Mouse (Mus musculus): ENCODE data around the gene Gabbr2.

The Gabbr2 gene

DNA sequence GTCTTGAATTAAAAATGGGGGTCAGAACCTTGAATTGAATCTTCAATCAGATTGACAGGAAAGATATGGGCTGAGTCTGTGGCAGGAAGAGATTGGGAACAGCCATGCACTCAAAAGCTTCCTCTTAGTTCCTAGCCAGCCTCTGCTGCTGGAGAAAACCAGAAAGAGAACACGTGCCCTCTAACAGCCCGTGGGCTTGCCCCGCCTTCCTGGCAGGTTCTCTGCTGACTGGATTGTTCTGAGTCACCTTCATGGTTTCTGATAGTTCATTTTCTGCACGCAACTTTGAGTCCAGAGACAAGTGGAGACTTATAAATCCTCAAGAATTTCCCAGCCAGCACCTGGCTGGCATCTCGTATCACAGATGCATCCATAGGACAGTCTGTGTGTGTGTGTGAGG is 123.5 kb downstream of the Gabbr2 start:
- no peak for DNase-seq (ENCODE audit: extremely low read depth, low read depth, low spot score)

DNA sequence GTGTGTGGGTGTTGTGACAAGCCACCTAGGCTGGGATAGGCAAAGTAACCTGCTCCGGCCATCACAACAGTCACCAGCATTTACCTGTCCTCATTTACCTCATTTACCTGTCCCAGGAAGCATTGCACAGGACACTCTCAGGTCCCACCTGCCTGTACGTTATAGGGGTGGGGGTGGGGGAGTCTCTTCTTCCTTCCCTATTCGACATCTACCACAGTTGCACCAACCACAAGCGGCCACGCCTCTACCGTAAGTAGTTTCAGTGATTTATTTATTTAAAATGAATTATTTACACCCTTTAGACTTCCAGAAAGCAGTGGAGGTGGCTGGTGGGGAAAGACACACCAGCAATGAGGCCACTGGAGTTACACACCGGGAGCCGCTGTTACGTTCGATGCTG is 123.9 kb downstream of the Gabbr2 start:
- no peak for DNase-seq (ENCODE audit: extremely low read depth, low read depth, low spot score)

DNA sequence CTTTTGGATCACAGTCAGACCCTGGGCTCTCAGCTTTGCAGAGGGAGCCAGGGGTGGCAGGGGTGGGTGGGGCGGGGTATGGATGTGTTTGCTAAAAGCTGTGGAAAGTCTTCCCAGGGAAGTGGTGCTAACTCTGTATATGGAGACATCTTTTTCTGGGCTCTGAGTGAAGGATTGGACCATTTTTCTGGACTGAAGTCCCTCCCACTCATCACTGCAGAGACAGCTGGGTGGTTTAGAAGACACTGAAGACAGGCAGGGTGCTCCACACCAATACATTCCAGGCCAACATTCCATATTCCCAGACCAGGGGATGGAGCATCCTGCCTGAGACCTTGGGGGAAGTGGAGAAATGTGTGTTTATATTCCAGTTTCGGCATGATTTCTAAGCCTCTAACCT is 125.6 kb downstream of the Gabbr2 start:
- no peak for DNase-seq (ENCODE audit: extremely low read depth, low read depth, low spot score)

DNA sequence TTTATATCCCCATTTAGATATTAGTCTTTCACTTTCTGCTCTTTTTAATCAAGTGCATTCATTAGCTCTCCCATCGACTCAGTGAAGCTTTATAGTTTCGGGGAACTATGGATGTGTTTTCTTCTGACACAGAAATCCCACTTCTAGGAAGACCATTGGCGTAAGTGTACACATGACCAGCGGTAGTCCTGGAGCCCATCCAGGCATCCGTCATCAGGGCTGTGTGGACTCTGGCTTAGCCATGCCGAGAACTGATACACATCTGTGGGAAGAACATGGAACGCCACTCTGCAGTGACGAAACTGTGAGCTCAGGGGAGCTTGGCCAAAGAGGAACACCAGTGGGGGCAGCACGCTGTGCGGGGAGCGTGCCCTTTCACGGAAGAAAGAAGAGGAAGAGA is 128.0 kb downstream of the Gabbr2 start:
- no peak for DNase-seq (ENCODE audit: extremely low read depth, low read depth, low spot score)

DNA sequence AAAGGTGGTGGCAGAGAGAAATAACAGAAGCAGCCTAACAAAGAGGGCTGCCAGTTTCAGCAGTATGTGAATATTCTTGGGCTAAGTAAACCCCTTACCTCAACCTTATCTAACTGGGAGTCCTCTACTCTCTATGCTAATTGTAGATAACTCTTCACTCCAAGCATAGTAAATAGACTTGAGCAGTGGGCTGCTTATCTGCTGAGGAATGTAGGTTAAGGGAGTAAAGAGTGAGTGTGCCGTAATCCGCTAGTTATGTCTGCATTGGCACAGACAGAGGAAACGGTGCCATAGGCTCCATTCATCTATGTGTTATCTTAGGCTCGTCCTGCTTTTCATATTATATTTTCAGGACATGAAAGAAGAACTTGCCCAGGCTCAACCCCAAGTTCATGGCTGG is 129.0 kb downstream of the Gabbr2 start:
- no peak for DNase-seq (ENCODE audit: extremely low read depth, low read depth, low spot score)

DNA sequence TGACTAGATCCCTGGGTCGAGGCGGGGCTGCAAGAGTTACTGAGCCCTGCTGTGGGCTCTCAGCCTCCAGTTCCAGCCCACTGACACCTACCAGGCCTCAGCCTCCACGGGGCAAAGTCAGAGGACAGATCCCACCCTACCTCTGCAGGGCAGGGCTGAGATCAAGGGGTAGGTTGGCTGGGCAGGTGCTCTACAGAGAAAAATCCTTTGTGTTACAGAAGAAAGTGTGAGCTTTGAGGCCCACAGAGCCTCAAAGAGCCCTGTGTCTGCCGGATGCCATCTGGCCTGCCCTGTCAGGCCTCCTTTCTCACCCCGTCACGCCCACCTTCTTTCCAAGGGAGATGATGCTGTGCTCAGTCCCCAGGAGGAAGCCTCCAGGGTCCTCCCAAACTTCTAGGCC is 131.1 kb downstream of the Gabbr2 start:
- no peak for DNase-seq (ENCODE audit: extremely low read depth, low read depth, low spot score)

DNA sequence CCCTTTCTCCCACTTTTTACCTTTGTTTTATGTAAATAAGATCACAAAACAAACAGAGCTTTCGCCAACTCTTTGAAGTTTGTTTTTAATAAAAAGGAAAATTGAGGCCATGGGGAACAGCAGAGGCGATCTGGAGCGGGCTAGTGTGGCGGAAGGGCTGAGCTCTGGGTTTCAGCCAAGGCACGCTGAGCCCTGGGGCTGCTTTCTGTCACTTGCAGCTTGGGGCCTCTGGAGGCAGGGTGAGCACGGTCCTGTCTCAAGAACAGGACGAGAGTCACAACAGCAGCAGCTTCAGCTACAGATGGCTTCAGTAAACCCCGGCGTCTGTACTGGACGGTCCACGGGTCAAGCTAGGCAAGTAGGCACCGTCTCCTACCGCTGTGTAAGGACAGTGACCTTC is 132.8 kb downstream of the Gabbr2 start:
- DNase-seq (ENCODE audit: extremely low read depth, low read depth, low spot score), result no peak

DNA sequence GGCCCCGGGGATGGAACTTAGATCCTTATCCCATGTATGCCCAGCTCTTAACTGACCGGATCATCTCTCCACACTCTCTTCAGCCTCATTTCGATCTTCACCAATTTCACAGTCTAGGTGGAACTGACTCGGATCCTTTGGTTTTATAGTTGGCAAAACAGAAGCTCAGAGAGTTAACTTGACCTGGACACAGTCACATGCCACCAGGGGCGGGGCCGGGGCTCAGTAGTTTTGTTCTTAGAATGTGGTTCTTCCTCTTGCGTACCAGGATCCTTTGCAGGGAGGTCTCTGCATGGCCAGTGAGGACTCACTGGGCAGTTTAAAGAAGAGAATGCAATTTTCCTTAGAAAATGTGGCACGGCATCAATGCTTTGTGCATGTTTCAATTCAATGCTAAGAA is 135.5 kb downstream of the Gabbr2 start:
- DNase-seq (ENCODE audit: extremely low read depth, low read depth, low spot score), result no peak

DNA sequence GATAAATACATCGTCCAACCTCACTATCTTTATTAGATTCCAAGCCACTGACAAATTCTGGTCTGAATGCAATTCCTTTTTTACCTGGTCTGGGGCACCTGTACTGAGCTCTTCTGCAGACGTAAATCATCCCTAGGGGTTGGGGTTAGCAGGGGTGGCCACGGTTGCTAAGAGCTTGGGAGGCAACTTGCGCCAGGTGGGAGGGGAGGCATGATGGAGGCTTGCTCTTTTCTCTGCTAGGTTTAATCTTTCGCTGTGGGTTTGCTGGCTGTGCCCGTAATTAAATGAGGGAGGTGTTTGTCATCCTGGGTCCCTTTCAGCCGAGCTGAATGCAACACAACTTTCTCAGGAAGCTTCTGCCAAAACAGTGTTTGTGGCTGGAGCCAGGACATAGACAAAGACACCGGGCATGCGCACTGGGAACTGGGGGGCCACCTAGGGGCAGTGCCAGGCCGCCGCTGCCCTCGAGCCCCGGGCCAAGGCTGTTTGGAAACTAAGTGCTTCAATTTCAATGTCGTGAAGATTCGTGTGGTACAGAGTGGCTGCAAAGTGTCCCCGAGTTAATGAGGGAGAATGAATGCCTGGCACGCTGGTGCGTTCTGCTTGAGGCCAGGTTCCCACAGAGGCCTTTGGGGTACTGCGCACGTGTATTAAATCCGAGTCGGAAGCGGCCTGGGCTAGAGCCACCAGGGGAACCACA is 136.8 kb downstream of the Gabbr2 start:
- no peak for DNase-seq (ENCODE audit: extremely low read depth, low read depth, low spot score)

DNA sequence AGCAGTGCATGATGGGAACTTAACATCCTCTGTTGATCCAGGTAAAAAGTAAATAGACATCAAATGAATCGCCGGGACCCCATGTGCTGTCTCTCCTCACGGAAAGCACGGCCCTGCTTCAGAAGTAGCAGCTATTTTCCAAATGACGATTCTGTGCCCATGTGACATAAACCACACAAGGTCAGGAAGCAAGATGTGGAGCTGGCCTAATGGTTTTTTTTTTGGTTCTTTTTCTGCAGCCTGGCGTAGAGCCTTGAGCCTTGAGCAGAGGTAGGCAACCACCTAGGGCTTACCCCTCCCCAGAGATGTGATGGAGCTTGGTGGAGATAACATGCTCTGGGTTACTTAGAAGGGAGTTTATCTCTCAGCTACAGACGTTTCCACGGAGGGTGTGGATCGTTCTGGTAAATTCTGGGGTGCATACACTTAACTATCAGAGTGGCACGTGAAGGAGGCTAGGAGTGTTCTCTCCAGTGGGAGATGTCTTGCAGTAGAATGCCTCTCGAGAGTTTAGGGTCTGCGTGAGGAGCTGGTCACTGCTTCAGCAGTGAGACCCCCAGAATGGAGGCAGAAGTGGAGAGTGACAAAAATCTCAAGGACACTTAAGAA is 137.7 kb downstream of the Gabbr2 start:
- no peak for DNase-seq (ENCODE audit: extremely low read depth, low read depth, low spot score)

DNA sequence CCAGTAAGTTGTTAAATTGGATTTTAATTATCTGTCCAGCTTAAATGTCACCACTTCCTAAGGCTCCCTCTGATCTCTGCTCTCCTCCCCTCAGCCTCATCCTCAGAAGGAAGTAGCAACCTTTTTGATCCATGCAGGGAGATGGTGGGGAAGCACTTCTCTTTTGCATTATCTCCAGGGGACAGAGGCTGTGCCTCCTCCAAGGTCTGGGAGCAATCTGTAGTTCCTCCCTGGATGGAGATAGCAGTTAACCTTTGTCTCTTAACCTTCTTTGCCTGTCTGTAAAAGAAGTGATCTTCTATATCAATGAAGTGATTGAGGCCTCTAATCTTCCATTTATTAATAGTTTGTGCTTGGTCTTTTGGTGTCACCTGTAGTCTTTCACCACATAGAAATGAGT is 143.9 kb downstream of the Gabbr2 start:
- no peak for DNase-seq (ENCODE audit: extremely low read depth, low read depth, low spot score)

DNA sequence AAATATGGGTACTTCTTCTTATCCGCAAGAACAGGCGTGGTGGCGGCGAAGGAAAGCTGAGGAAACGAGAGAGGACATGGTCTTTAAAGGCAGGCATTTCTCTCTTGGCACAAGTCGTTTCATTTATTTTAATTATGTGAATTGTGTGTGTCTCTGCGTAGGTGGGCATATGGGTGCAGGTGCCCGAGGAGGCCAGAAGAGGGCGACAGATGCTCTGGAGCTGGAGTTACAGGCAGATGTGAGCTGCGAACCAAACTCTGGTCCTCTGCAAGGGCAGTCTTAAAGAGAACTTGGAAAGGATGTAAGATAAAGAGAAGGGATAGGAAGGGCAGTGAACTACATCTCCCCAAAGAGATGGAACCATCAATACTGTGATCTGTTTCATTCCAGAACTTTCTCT is 145.3 kb downstream of the Gabbr2 start:
- DNase-seq (ENCODE audit: extremely low read depth, low read depth, low spot score), result no peak

DNA sequence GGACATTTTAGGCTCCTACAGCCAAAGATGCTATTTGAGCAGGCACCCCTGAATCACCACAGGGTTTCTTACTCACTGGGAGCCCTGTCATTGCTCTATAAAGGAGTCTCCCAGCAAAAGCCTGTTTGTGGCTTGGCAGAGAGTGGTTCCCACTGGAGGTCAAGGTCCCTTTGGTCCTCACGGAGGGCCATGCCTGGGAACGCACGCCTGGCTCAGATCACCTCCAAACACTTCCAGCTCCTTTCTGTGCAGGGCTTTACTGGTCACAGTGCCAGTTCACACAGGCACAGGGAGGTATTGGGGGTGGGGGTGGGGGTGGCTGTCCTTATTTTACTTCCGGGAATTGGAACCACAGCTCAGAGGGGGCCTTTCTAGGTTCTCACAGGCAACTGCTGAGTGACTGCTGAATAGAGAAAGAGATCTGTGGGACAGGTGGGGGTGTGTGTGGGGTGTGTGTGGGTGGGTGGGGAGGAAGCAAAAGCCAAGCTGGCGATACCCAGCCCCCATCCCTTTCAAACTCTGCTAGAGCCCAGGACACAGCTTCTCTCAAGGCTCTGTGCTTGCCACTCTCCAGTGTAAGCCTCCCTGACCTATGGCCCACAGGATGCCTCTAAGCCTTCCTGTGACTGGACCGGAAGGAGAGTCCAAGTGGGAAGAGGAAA is 146.6 kb downstream of the Gabbr2 start:
- DNase-seq (ENCODE audit: extremely low read depth, low read depth, low spot score), result no peak

DNA sequence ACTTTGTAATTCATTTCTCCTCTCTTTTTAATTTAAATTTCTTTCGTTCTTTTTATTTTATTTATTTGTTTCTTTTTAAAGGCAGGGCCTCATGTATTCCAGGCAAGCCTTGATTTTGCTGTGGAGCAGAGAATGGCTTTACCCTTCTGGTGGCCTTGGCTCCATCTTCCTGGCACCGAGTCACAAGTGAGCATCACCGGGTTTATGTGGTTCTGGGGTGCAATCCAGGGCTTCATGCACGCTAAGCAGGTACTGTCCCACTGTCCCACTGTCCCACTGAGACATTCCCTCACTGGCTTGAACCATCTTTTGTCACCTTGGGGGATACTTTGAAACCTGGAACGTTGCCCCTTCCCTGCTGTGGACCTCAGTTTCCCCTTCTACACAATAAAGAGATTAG is 147.1 kb downstream of the Gabbr2 start:
- DNase-seq (ENCODE audit: extremely low read depth, low read depth, low spot score), result no peak

DNA sequence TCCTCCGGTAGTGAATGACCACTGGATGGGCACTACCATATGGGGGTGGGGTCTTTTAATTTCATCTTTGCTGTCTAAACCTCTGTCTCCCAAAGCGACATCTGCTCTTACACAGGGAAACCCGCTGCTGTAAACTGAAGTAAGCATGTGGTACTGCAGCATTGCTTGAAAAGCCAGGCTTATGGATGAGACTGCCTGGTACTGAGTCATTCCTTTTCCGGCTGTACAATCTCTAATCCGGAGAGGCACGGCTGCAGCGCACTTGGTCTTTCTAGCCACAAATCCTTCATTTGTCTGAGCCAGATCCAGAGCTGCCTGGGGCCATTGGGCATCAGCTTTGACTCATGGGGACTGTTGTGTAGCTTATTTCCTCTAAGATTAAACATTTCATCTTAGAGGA is 149.1 kb downstream of the Gabbr2 start:
- DNase-seq (ENCODE audit: extremely low read depth, low read depth, low spot score), result no peak

DNA sequence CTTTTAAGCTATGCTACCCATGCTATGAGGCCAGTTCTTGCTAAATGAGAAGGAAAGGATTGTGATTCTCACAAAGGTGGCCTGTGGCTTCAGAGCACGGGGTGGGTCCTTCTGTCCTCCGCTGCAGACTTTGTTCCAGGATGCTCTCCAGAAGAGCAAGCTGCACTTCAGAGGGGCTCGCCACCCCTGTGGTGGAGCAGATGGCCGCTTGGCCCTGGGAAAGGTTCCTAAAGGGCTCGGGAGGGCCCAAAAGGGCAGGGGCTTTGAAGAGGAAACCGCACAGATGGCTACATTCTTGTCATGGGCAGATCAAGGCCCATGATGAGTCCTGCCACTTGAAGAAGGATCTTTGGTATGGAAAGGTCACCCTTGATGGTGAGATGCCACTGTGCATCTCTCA is 151.5 kb downstream of the Gabbr2 start:
- no peak for DNase-seq (ENCODE audit: extremely low read depth, low read depth, low spot score)

DNA sequence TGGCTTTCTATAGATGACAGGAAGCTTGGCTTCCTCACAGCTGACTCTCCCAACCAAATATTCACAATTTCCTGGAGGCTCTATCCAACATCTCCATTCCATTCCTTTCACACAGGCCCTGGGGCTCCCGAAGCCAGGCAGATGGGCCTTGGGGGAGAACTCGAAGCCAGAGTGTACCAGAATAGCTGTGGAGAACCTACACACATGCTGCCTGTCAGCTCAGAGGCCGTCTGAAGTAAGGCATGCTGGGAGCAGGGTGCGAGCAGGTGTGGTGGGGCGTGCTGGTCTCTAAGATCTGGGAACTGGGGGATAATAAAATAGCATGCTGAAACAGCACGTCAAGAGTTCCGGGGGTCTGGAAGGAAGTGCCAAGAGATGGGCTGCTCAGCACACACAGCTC is 154.3 kb downstream of the Gabbr2 start:
- DNase-seq (ENCODE audit: extremely low read depth, low read depth, low spot score), result no peak

DNA sequence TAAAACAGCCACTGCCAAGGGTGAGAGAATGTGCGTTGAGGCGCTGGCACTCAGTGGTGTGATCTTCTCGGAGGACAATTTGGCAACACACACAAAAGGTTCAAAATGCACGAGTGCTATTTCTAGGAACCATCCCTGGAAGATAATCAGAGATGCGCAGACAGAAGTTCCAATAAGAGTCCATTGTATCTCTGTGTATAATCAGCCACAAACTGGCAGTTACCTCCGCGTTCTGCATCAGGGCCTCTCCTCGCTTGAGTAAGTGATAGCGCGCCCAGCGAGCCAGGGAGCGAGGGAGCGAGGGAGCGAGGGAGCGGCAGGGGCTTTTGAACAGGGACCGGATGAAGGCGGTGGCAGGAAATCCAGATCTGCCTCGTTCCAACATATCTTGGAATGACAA is 155.6 kb downstream of the Gabbr2 start:
- DNase-seq (ENCODE audit: extremely low read depth, low read depth, low spot score), result no peak

DNA sequence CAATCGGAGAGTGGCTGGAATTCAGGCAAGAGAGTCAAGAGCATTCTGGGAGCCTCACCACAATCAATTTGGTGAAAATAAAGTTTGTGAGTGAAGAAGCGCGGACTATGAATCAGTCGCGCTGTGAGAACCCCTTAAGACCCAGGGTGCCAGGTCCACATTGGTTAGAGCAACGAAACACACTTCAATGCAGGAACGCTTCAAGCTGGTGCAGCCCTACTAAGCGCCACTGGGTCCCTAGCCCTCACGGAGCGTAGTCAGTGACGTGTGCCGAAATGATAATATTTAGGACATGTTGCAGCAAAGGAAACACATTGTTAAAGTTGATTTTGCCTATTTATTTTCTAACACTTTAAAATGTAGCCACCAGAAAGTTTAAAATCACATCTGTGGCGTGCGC is 156.6 kb downstream of the Gabbr2 start:
- no peak for DNase-seq (ENCODE audit: extremely low read depth, low read depth, low spot score)

DNA sequence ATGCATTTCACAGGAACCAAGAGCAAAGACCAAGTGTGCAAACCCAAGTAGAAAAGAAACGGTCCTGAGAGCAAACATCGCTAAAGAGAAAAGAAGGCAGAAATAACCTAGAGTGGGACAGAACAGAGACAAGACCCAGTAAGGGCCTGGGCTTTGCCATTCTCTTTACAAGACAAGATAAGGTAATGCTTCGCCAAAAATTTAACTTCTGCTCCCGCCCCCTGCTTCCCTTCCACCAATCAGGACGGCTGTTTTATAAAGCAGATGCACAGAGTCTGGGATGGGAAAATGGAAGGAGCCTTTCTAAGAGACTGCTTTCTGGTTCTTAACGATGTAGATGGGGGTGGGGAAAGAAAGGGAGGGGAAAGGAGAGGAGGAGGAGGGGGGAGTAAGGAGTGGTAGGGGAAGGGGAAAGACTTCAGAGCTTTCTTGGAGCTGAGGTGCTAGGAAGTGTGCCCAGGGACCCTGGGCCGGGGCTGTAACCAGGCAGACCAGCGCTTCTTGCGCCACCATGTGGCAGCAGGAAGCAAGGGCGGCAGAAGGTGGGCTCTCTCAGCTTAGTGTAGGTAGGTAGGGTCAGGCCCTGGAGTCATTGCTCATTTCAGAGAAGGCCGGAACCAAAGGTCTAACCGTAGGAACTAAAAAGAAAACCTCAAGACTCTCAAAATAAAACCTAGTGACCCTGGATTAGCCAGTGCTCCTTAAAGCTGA is 158.7 kb downstream of the Gabbr2 start:
- DNase-seq (ENCODE audit: extremely low read depth, low read depth, low spot score), result no peak

DNA sequence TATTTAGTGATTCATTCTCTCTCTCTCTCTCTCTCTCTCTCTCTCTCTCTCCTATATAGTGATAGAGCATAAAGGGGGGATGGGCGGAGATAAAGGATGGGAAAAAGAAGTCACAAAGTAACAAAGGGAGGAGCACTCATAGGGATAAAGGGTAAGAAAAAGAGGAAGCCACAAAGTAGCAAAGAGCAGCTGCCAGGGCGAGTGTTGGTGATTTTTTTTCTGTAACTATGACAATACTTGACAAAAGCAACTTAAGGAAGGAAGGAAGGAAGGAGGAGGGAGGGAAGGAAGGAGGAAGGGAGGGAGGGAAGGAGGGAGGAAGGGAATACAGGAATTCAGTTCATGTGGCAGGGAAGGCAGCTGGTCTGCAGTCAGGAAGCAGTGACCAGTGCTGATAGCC is 162.0 kb downstream of the Gabbr2 start:
- no peak for DNase-seq (ENCODE audit: extremely low read depth, low read depth, low spot score)

DNA sequence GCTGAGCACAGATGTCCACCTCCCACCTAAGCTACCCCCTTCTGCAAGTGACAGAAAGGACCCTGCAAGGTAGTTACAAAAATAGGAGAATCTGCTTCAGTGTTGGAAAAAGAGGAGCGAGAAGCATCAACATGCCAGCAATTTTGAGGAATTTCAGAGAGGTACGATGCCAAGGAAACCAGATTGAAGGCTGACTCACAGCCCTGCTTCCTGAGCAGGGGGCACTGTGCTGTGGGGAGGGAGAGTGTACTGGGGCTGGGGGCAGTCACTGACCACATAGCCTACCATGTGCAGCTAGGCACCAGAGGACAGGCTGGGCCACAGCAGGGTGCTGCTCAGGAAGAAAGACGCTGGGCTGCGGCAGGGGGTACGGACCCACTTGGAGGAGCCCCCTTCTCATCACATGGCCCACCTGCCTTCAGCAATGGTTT is 163.5 kb downstream of the Gabbr2 start:
- no peak for DNase-seq (ENCODE audit: extremely low read depth, low read depth, low spot score)
